Mouse (Mus musculus): ENCODE results near the gene Alg13. TPM values are rescaled to one million over a fixed set of nuclear protein-coding genes. Genes with fewer than 3 reads are reported as not detected.

The Alg13 gene
- polyA plus RNA-seq, 1 experiment from 2014 or later, result 34.1 TPM

DNA sequence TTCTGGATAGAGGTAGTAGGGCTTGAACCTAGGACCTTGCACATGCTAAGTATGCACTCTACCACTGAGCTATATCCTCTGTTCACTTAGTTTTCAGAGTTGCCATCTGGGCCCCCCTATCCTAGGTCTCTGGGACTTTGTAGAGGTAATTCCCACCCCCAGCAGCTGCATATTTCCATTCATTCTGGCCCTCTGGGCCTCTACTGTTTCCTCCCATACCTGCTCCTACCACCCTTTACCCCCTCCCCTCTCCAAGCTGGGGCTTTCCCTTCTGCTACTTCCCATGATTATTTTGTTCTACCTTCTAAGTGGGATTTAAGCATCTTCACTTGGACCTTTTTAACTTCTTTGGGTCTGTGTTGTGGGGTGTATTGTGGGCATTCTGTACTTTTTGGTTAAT is 7.8 kb downstream of the Alg13 start:
- Histone ChIP-seq H3K36me3 (ENCODE audit: control insufficient read depth, insufficient read depth, low read length) (no peaks in the 10 kb centered on the region; the same call in 1 of the 2 replicates), H3K27ac (ENCODE audit: low read depth, low read length) (no peak overlapping the region), H3K9me3 (ENCODE audit: control insufficient read depth, low read length) (no peaks in the 10 kb centered on the region), H3K9ac (ENCODE audit: low read depth, low read length) (no peak overlapping the region), H3K27me3 (ENCODE audit: control insufficient read depth, insufficient read depth, low read length) (no peaks in the 10 kb centered on the region), H3K4me3 (ENCODE audit: low read length) (no peak overlapping the region), H3K4me1 (ENCODE audit: control insufficient read depth, insufficient read depth, low read length) (no peaks in the 10 kb centered on the region), H3K4me2 (replicated peaks; ENCODE audit: low read depth, low read length) (no peak overlapping the region)
- ATAC-seq (ENCODE audit: low FRiP score, low TSS enrichment), result no peak

GRCm38 (mm10) chrX:144335332-144336015 is 17.9 kb downstream of the Alg13 start:
- no peak overlapping the region for H3K9ac ChIP-seq (ENCODE audit: low read depth, low read length)
- no peaks in the 10 kb centered on the region for H3K9me3 ChIP-seq (ENCODE audit: control insufficient read depth, low read length)
- no peaks in the 10 kb centered on the region for H3K4me1 ChIP-seq (ENCODE audit: control insufficient read depth, insufficient read depth, low read length)
- no peak for ATAC-seq (ENCODE audit: low FRiP score, low TSS enrichment)
- WGBS, result 54% methylated on average over 8 of the region's 8 CpGs
- no peaks in the 10 kb centered on the region for H3K36me3 ChIP-seq (ENCODE audit: control insufficient read depth, insufficient read depth, low read length)
- no peak overlapping the region for H3K4me2 ChIP-seq (replicated peaks; ENCODE audit: low read depth, low read length)
- no peak overlapping the region for H3K27ac ChIP-seq (ENCODE audit: low read depth, low read length)
- H3K27me3 ChIP-seq (ENCODE audit: control insufficient read depth, insufficient read depth, low read length), result no peaks in the 10 kb centered on the region
- no peak overlapping the region for H3K4me3 ChIP-seq (ENCODE audit: low read length)

GRCm38 (mm10) chrX:144337938-144338337 is 20.3 kb downstream of the Alg13 start:
- Histone ChIP-seq H3K9ac (ENCODE audit: low read depth, low read length) (no peak overlapping the region), H3K27ac (ENCODE audit: low read depth, low read length) (no peak overlapping the region), H3K36me3 (ENCODE audit: control insufficient read depth, insufficient read depth, low read length) (no peaks in the 10 kb centered on the region), H3K4me2 (replicated peaks; ENCODE audit: low read depth, low read length) (no peak overlapping the region), H3K4me1 (ENCODE audit: control insufficient read depth, insufficient read depth, low read length) (no peaks in the 10 kb centered on the region), H3K9me3 (ENCODE audit: control insufficient read depth, low read length) (no peaks in the 10 kb centered on the region), H3K4me3 (ENCODE audit: low read length) (no peak overlapping the region), H3K27me3 (ENCODE audit: control insufficient read depth, insufficient read depth, low read length) (no peaks in the 10 kb centered on the region)
- no peak for ATAC-seq (ENCODE audit: low FRiP score, low TSS enrichment)

- no peaks in the 10 kb centered on the region for H3K27me3 ChIP-seq (ENCODE audit: control insufficient read depth, insufficient read depth, low read length)
- no peak overlapping the region for H3K4me2 ChIP-seq (replicated peaks; ENCODE audit: low read depth, low read length)
- no peak overlapping the region for H3K9ac ChIP-seq (ENCODE audit: low read depth, low read length)
- H3K4me1 ChIP-seq (ENCODE audit: control insufficient read depth, insufficient read depth, low read length), result no peaks in the 10 kb centered on the region
- H3K9me3 ChIP-seq (ENCODE audit: control insufficient read depth, low read length), result no peaks in the 10 kb centered on the region
- ATAC-seq (ENCODE audit: low FRiP score, low TSS enrichment), result no peak
- no peak overlapping the region for H3K4me3 ChIP-seq (ENCODE audit: low read length)
- no peaks in the 10 kb centered on the region for H3K36me3 ChIP-seq (ENCODE audit: control insufficient read depth, insufficient read depth, low read length)
- no peak overlapping the region for H3K27ac ChIP-seq (ENCODE audit: low read depth, low read length)
Observed at GRCm38 (mm10) chrX:144338355-144338754, 20.8 kb downstream of the Alg13 start.

- Histone ChIP-seq H3K36me3 (ENCODE audit: control insufficient read depth, insufficient read depth, low read length) (peaks cover 2% of the 10 kb centered on the region; the same call in 1 of the 2 replicates), H3K4me2 (replicated peaks; ENCODE audit: low read depth, low read length) (no peak overlapping the region), H3K9ac (ENCODE audit: low read depth, low read length) (no peak overlapping the region), H3K9me3 (ENCODE audit: control insufficient read depth, low read length) (no peaks in the 10 kb centered on the region), H3K4me3 (ENCODE audit: low read length) (no peak overlapping the region), H3K4me1 (ENCODE audit: control insufficient read depth, insufficient read depth, low read length) (no peaks in the 10 kb centered on the region), H3K27me3 (ENCODE audit: control insufficient read depth, insufficient read depth, low read length) (no peaks in the 10 kb centered on the region), H3K27ac (ENCODE audit: low read depth, low read length) (no peak overlapping the region)
- WGBS, result 82% methylated on average over 2 of the region's 2 CpGs
- ATAC-seq (ENCODE audit: low FRiP score, low TSS enrichment), result no peak
Observed at GRCm38 (mm10) chrX:144374196-144374595, 56.6 kb downstream of the Alg13 start.

- H3K4me1 ChIP-seq (ENCODE audit: control insufficient read depth, insufficient read depth, low read length), result no peaks in the 10 kb centered on the region
- H3K9me3 ChIP-seq (ENCODE audit: control insufficient read depth, low read length), result no peaks in the 10 kb centered on the region
- no peak overlapping the region for H3K4me2 ChIP-seq (replicated peaks; ENCODE audit: low read depth, low read length)
- no peak overlapping the region for H3K4me3 ChIP-seq (ENCODE audit: low read length)
- no peak for ATAC-seq (ENCODE audit: low FRiP score, low TSS enrichment)
- WGBS, result 36% methylated on average over 7 of the region's 7 CpGs
- no peaks in the 10 kb centered on the region for H3K36me3 ChIP-seq (ENCODE audit: control insufficient read depth, insufficient read depth, low read length)
- H3K9ac ChIP-seq (ENCODE audit: low read depth, low read length), result no peak overlapping the region
- no peak overlapping the region for H3K27ac ChIP-seq (ENCODE audit: low read depth, low read length)
- H3K27me3 ChIP-seq (ENCODE audit: control insufficient read depth, insufficient read depth, low read length), result no peaks in the 10 kb centered on the region
Observed at GRCm38 (mm10) chrX:144403526-144403925, 85.9 kb downstream of the Alg13 start.

DNA sequence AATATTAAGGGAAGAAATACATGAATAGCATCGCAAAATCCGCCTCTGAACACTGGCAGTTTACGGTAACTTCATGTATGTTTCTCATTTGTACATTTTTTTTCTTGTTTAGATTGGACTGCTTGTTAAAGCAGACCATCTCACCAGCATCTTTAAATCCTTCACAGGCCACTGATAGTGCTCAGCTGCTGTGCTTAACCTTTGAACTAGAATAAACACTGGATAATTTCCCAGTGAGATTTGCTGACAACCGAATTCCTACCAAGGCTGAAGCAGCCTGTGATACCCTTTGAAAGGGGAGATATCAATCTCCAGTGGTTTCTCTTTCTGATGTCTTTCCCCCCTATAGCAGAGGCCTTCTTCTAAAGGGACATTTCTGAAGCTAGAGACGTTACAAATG is 90.4 kb downstream of the Alg13 start:
- H3K36me3 ChIP-seq (ENCODE audit: control insufficient read depth, insufficient read depth, low read length), result no peaks in the 10 kb centered on the region
- H3K9me3 ChIP-seq (ENCODE audit: control insufficient read depth, low read length), result no peaks in the 10 kb centered on the region
- no peaks in the 10 kb centered on the region for H3K27me3 ChIP-seq (ENCODE audit: control insufficient read depth, insufficient read depth, low read length)
- no peak for ATAC-seq (ENCODE audit: low FRiP score, low TSS enrichment)
- no peaks in the 10 kb centered on the region for H3K4me1 ChIP-seq (ENCODE audit: control insufficient read depth, insufficient read depth, low read length)
- H3K27ac ChIP-seq (ENCODE audit: low read depth, low read length), result no peak overlapping the region
- no peak overlapping the region for H3K4me2 ChIP-seq (replicated peaks; ENCODE audit: low read depth, low read length)
- H3K9ac ChIP-seq (ENCODE audit: low read depth, low read length), result no peak overlapping the region
- no peak overlapping the region for H3K4me3 ChIP-seq (ENCODE audit: low read length)
- WGBS, result 59% methylated on average over 5 of the region's 5 CpGs

GRCm38 (mm10) chrX:144420259-144420658 is 102.7 kb downstream of the Alg13 start:
- Histone ChIP-seq H3K4me1 (ENCODE audit: control insufficient read depth, insufficient read depth, low read length) (no peaks in the 10 kb centered on the region), H3K4me3 (ENCODE audit: low read length) (no peak overlapping the region), H3K9me3 (ENCODE audit: control insufficient read depth, low read length) (no peaks in the 10 kb centered on the region), H3K27me3 (ENCODE audit: control insufficient read depth, insufficient read depth, low read length) (no peaks in the 10 kb centered on the region; the same call in 1 of the 2 replicates), H3K36me3 (ENCODE audit: control insufficient read depth, insufficient read depth, low read length) (no peaks in the 10 kb centered on the region), H3K9ac (ENCODE audit: low read depth, low read length) (no peak overlapping the region), H3K4me2 (replicated peaks; ENCODE audit: low read depth, low read length) (no peak overlapping the region), H3K27ac (ENCODE audit: low read depth, low read length) (no peak overlapping the region)
- 70% methylated on average over 1 of the region's 1 CpGs for WGBS
- ATAC-seq (ENCODE audit: low FRiP score, low TSS enrichment), result no peak

GRCm38 (mm10) chrX:144421091-144421490 is 103.5 kb downstream of the Alg13 start:
- H3K27me3 ChIP-seq (ENCODE audit: control insufficient read depth, insufficient read depth, low read length), result no peaks in the 10 kb centered on the region; the same call in 1 of the 2 replicates
- H3K4me3 ChIP-seq (ENCODE audit: low read length), result no peak overlapping the region
- no peak overlapping the region for H3K4me2 ChIP-seq (replicated peaks; ENCODE audit: low read depth, low read length)
- no peak overlapping the region for H3K27ac ChIP-seq (ENCODE audit: low read depth, low read length)
- no peaks in the 10 kb centered on the region for H3K4me1 ChIP-seq (ENCODE audit: control insufficient read depth, insufficient read depth, low read length)
- no peaks in the 10 kb centered on the region for H3K9me3 ChIP-seq (ENCODE audit: control insufficient read depth, low read length)
- no peak for ATAC-seq (ENCODE audit: low FRiP score, low TSS enrichment)
- no peaks in the 10 kb centered on the region for H3K36me3 ChIP-seq (ENCODE audit: control insufficient read depth, insufficient read depth, low read length)
- WGBS, result 94% methylated on average over 1 of the region's 1 CpGs
- no peak overlapping the region for H3K9ac ChIP-seq (ENCODE audit: low read depth, low read length)
